Mouse (Mus musculus) heart, embryonic 16.5 days (tissue): ENCODE data around the gene Gpr3. TPM values are rescaled to one million over a fixed set of nuclear protein-coding genes. Genes with fewer than 3 reads are reported as not detected.

Experiments used
- ATAC-seq: fragments of 200-750 bp; cut with Nextera tagmentation; replicated peaks from 2 replicates; pipeline ENCODE4 v1.8.0; 2017; ENCODE audit warnings: moderate number of reproducible peaks; ENCODE audit not compliant: insufficient read depth, low FRiP score; ENCODE audit errors: extremely low read depth
- H3K27ac ChIP-seq: fragments of 300-500 bp; sonication (generic); 2 replicates; pipeline ENCODE4 v1.5.1; 2014; ENCODE audit warnings: mild to moderate bottlenecking, low read length, control low read depth, moderate library complexity
- H3K27me3 ChIP-seq: fragments of 300-500 bp; sonication (generic); 2 replicates; pipeline ENCODE4 v1.6.1; 2014; ENCODE audit warnings: low read length, mixed read lengths; ENCODE audit not compliant: control insufficient read depth, insufficient read depth
- H3K36me3 ChIP-seq: fragments of 300-500 bp; sonication (generic); 2 replicates; pipeline ENCODE4 v1.6.1; 2014; ENCODE audit not compliant: control insufficient read depth, insufficient read depth
- H3K4me1 ChIP-seq: fragments of 300-500 bp; sonication (generic); 2 replicates; pipeline ENCODE4 v1.6.1; 2014; ENCODE audit warnings: low read length, mixed read lengths; ENCODE audit not compliant: control insufficient read depth, insufficient read depth
- H3K4me2 ChIP-seq: fragments of 300-500 bp; sonication (generic); 2 replicates; pipeline ENCODE4 v1.6.1; 2014; ENCODE audit warnings: low read depth, mild to moderate bottlenecking, control low read depth, low read length
- H3K4me3 ChIP-seq: fragments of 300-500 bp; sonication (generic); 2 replicates; pipeline ENCODE4 v1.5.1; 2014; ENCODE audit warnings: mild to moderate bottlenecking, control low read depth, low read length
- H3K9ac ChIP-seq: fragments of 300-500 bp; sonication (generic); 2 replicates; pipeline ENCODE4 v1.6.1; 2014; ENCODE audit warnings: low read length, control low read depth
- H3K9me3 ChIP-seq: fragments of 300-500 bp; sonication (generic); replicated peaks from 2 replicates; pipeline ENCODE4 v1.6.1; 2016; ENCODE audit warnings: low read length; ENCODE audit not compliant: control insufficient read depth
- WGBS: fragments of 180-500 bp; shearing (Covaris S2); extraction: QIAGEN DNeasy Blood & Tissue Kit; methylation state at CpG from one replicate; pipeline ENCODE4 v1.1.7; 2014; 5-methylcytosine and 5-hydroxymethylcytosine counted together
- polyA plus RNA-seq: library from polyadenylated mRNA; unstranded; fragments of >200 nt; fragmentation: Nextera tagmentation; extraction: Ambion mirVana; gene quantifications from 2 replicates; pipeline ENCODE4 v1.2.1, GENCODE M21; 2015

Gpr3 gene
- polyA plus RNA-seq, 1 experiment from 2014 or later: 0.14 TPM

- Histone ChIP-seq H3K9me3 (no peaks in the 10 kb centered on the region), H3K4me3 (peak within 1 kb of the TSS; percentile 54), H3K4me1 (peaks cover 13% of the 10 kb centered on the region), H3K27ac (peak within 1 kb of the TSS; percentile 82), H3K4me2 (peak within 1 kb of the TSS; percentile 74), H3K27me3 (peaks cover 11% of the 10 kb centered on the region; the same call in 1 of the 2 replicates), H3K9ac (peak within 1 kb of the TSS; percentile 68), H3K36me3 (no peaks in the 10 kb centered on the region)
- peak; percentile 46 for ATAC-seq
- 8% methylated on average over 16 of the region's 16 CpGs for WGBS
Observed at GRCm38 (mm10) chr4:133240490-133240921, 28.2 kb upstream of the Gpr3 start, which contains the start of gene Map3k6. Map3k6 (plus strand) TSS chr4:133240818.

DNA sequence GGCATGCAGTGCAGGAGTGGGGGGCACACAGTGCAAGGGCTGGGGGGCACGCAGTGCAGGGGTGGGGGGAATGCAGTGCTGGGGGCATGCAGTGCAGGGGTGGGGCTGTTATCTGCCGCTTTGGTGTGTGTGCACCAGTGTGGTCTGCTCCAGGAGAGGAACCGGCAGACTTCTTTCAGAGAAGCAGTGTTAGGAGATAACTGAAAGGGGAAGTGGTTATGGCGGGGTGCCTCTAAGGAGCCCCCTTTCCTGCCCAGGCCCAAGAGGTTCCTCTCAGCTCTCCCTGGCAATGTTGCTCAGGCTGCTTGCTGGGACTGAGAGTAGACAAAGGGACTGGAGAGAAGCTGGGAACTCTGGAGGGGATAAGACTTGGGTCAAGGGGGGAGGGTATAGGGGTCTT, 25.6 kb upstream of the Gpr3 start:
- 34% methylated on average over 4 of the region's 4 CpGs for WGBS
- H3K4me3 ChIP-seq: no peak overlapping the region

DNA sequence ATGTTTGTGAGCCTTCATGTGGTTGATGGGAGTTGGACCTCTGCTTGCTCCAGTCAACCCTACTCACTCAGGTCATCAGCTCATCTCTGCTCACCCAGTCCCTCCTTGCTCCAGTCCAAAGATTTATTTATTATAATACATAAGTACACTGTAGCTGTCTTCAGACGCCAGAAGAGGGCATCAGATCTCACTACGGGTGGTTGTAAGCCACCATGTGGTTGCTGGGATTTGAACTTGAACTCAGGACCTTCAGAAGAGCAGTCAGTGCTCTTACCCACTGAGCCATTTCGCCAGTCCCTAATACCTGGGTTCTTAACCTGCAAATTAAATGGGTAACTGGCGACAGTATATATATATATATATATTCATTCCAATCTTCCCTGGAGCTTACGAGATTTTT, 23.1 kb upstream of the Gpr3 start:
- Histone ChIP-seq H3K9me3 (no peaks in the 10 kb centered on the region; the same call in 1 of the 2 replicates), H3K4me3 (no peak overlapping the region), H3K27me3 (no peaks in the 10 kb centered on the region; the same call in 1 of the 2 replicates), H3K4me2 (no peak overlapping the region), H3K27ac (no peak overlapping the region), H3K9ac (no peak overlapping the region), H3K36me3 (no peaks in the 10 kb centered on the region), H3K4me1 (peaks cover 2% of the 10 kb centered on the region)
- ATAC-seq: no peak
- WGBS: 72% methylated on average over 5 of the region's 5 CpGs

More for the DNA sequence above, 25.6 kb upstream of the Gpr3 start:
- no peak overlapping the region for H3K27ac ChIP-seq
- ATAC-seq: no peak
- peaks cover 11% of the 10 kb centered on the region for H3K4me1 ChIP-seq
- no peaks in the 10 kb centered on the region for H3K9me3 ChIP-seq
- H3K4me2 ChIP-seq: no peak overlapping the region
- H3K9ac ChIP-seq: no peak overlapping the region
- H3K27me3 ChIP-seq: peaks cover 10% of the 10 kb centered on the region; the same call in 1 of the 2 replicates
- no peaks in the 10 kb centered on the region for H3K36me3 ChIP-seq

DNA sequence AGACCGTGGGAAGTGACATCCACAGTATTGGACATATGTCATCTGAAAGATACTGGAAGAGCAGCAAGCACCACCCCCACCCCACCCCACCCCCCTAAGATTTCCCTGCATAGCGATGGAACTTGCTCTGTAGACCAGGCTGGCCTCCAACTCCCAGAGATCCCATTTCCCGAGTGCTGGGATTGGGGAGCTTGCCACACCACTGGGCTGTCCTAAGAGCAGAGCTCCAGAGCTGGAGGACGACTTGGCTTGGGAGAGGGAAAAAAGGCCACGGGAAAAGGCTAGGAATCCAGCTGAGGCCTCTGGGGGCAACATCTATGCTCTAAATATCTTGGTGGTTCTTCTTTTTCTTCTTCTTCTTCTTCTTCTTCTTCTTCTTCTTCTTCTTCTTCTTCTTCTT, 22.4 kb upstream of the Gpr3 start:
- Histone ChIP-seq H3K9me3 (no peaks in the 10 kb centered on the region; the same call in 1 of the 2 replicates), H3K36me3 (no peaks in the 10 kb centered on the region), H3K4me3 (no peak overlapping the region), H3K4me1 (no peaks in the 10 kb centered on the region), H3K27me3 (no peaks in the 10 kb centered on the region; the same call in 1 of the 2 replicates), H3K9ac (no peak overlapping the region), H3K27ac (no peak overlapping the region), H3K4me2 (no peak overlapping the region)
- WGBS: 47% methylated on average over 5 of the region's 5 CpGs
- no peak for ATAC-seq

- H3K36me3 ChIP-seq: no peaks in the 10 kb centered on the region
- no peaks in the 10 kb centered on the region; the same call in 1 of the 2 replicates for H3K27me3 ChIP-seq
- H3K4me3 ChIP-seq: no peak overlapping the region
- ATAC-seq: no peak
- H3K9ac ChIP-seq: no peak overlapping the region
- H3K4me2 ChIP-seq: no peak overlapping the region
- no peaks in the 10 kb centered on the region for H3K4me1 ChIP-seq
- no peaks in the 10 kb centered on the region; the same call in 1 of the 2 replicates for H3K9me3 ChIP-seq
- no peak overlapping the region for H3K27ac ChIP-seq
- WGBS: 27% methylated on average over 10 of the region's 10 CpGs
Observed at GRCm38 (mm10) chr4:133233285-133233976, 21.1 kb upstream of the Gpr3 start.

GRCm38 (mm10) chr4:133229582-133229981, 17.2 kb upstream of the Gpr3 start:
- no peaks in the 10 kb centered on the region for H3K4me1 ChIP-seq
- H3K27ac ChIP-seq: no peak overlapping the region
- no peak for ATAC-seq
- 74% methylated on average over 8 of the region's 8 CpGs for WGBS
- no peaks in the 10 kb centered on the region; the same call in 1 of the 2 replicates for H3K9me3 ChIP-seq
- H3K36me3 ChIP-seq: no peaks in the 10 kb centered on the region
- no peak overlapping the region for H3K4me2 ChIP-seq
- H3K9ac ChIP-seq: no peak overlapping the region
- H3K27me3 ChIP-seq: no peaks in the 10 kb centered on the region; the same call in 1 of the 2 replicates
- H3K4me3 ChIP-seq: no peak overlapping the region

DNA sequence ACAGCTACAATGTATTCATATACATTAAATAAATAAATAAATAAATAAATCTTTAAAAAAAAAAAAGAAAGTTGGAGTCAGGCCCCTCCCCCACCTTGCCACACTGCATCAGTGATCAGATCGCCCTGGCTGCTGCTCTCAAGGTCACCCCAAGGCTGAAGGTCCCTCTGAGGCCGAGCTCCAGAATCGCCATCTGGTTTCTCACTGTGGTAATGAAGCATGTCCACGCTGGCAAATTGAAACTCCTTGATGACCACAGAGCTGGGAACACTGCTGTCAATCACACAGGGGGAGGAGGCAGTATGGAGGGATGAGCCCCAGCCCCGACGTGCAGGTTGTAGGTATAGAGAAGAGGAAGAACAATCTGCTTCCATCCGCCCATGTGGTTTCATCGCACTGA, 15.3 kb upstream of the Gpr3 start:
- Histone ChIP-seq H3K27ac (no peak overlapping the region), H3K4me2 (no peak overlapping the region), H3K4me1 (no peaks in the 10 kb centered on the region), H3K9ac (no peak overlapping the region), H3K4me3 (no peak overlapping the region), H3K36me3 (no peaks in the 10 kb centered on the region), H3K27me3 (no peaks in the 10 kb centered on the region; the same call in 1 of the 2 replicates), H3K9me3 (no peaks in the 10 kb centered on the region; the same call in 1 of the 2 replicates)
- ATAC-seq: no peak
- 66% methylated on average over 8 of the region's 8 CpGs for WGBS

DNA sequence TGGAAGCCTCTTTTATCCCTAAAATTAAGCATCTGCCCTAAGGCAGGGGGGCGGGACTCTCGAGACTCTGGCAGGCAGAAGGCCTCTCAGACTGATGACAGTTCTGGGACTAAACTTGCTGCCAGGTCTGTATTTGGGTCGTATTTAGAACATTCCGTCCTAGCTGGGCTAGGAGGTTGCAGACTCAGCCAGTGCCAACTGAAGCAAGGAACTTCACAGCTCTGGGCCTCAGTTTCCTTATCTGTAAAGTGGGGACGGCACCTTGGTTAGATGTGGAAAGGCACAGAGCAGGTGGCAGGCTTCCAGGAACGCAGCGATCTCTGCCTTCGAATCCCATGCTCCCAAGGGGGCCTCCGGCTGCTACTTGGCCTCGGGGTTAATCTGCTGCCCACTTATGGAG, 13.7 kb upstream of the Gpr3 start:
- Histone ChIP-seq H3K9me3 (no peaks in the 10 kb centered on the region), H3K9ac (no peak overlapping the region), H3K4me2 (no peak overlapping the region), H3K4me1 (no peaks in the 10 kb centered on the region), H3K36me3 (no peaks in the 10 kb centered on the region), H3K27me3 (peaks cover 11% of the 10 kb centered on the region), H3K27ac (no peak overlapping the region), H3K4me3 (no peak overlapping the region)
- no peak for ATAC-seq
- WGBS: 51% methylated on average over 10 of the region's 10 CpGs

- ATAC-seq: no peak
- Histone ChIP-seq H3K36me3 (no peaks in the 10 kb centered on the region), H3K27me3 (peaks cover 24% of the 10 kb centered on the region), H3K4me3 (no peak overlapping the region), H3K4me1 (peaks cover 3% of the 10 kb centered on the region), H3K9ac (no peak overlapping the region), H3K4me2 (no peak overlapping the region), H3K9me3 (no peaks in the 10 kb centered on the region), H3K27ac (no peak overlapping the region)
- 72% methylated on average over 5 of the region's 5 CpGs for WGBS
Observed at GRCm38 (mm10) chr4:133223875-133224274, 11.5 kb upstream of the Gpr3 start.
